Mouse (Mus musculus) olfactory bulb, adult 2 months (tissue): ENCODE results near the gene Insm1.

Experiments
- CTCF ChIP-seq: fragments of 200-500 bp; IDR thresholded peaks from 2 replicates; pipeline ENCODE4 v1.5.1; 2012; ENCODE audit warnings: low read depth, mild to moderate bottlenecking, low read length, moderate library complexity; ENCODE audit not compliant: insufficient read depth
- POLR2A ChIP-seq: fragments of 200-500 bp; IDR thresholded peaks from 2 replicates; pipeline ENCODE4 v1.6.1; 2012; ENCODE audit warnings: mild to moderate bottlenecking, low read depth, low read length, moderate library complexity; ENCODE audit not compliant: insufficient read depth

DNA sequence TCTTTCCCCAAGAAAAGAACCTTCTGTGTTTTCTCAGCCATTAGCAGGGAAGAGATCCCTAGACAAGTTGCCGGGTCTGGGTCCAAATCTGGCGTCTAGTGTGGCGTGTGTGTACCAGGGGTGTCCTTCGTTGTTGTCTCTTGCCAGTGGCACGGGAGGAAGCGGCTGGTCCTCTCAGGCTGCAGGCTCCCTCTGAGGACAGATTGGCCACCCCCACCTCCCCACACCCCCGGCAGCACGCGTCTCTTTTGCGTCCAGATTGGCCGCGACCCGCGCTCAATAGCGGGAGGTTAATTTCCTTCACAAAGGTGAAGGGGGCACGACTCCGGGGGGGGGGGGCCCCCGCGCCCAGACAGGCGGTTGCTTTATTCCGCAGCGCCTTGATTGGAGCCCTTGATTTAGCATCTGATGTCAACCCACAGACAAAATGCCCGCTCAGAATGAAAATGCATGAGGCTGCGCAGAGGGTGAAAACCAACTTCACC lies 1.1 kb upstream of the Insm1 start:
- TF ChIP-seq CTCF (no peak), POLR2A (no peak)
